ENCODE assay signal across 14 mouse cellular contexts in genomic region chr1:96883788-96884187, GRCm38 (mm10).
"Had no signal": no experiment of that assay in that cellular context is flagged by ENCODE, and none has a peak within 500 bp of the region (broad histone marks: within the 10 kb centered on the region; RNA-seq: fewer than 3 reads in every experiment).

No protein-coding gene starts in this region.

- H3K4me2 ChIP-seq: intestine, embryonic 15.5 days; limb, embryonic 12.5 days; midbrain, embryonic 13.5 days had no signal

- H3K9me3 ChIP-seq: intestine, embryonic 15.5 days; limb, embryonic 12.5 days; midbrain, embryonic 13.5 days had no signal

- H3K9ac ChIP-seq: intestine, embryonic 15.5 days; limb, embryonic 12.5 days; midbrain, embryonic 13.5 days had no signal

- H3K27ac ChIP-seq: hindbrain, postnatal 0 days; intestine, embryonic 15.5 days; layer of hippocampus, adult 2 months; limb, embryonic 12.5 days; midbrain, embryonic 13.5 days; stomach, postnatal 0 days had no signal

- H3K4me1 ChIP-seq: intestine, embryonic 15.5 days; limb, embryonic 12.5 days; midbrain, embryonic 13.5 days had no signal

- H3K27me3 ChIP-seq: intestine, embryonic 15.5 days; limb, embryonic 12.5 days; midbrain, embryonic 13.5 days had no signal

- DNase-seq: kidney, adult 18-20 months; kidney, postnatal 10 days; kidney, postnatal 4 days; lung, adult 18-20 months; lung, postnatal 10 days; right cerebral cortex, postnatal 25 days; thymus, adult 18-20 months; thymus, postnatal 14 days had no signal

- H3K4me3 ChIP-seq: intestine, embryonic 15.5 days; layer of hippocampus, adult 2 months; limb, embryonic 12.5 days; midbrain, embryonic 13.5 days had no signal

- H3K36me3 ChIP-seq: intestine, embryonic 15.5 days; limb, embryonic 12.5 days; midbrain, embryonic 13.5 days had no signal

- ATAC-seq: hindbrain, postnatal 0 days; intestine, embryonic 15.5 days; midbrain, embryonic 13.5 days had no signal
